Mouse (Mus musculus) heart, adult 2 months (tissue): ENCODE measurements around the gene Liph.

Experiments used
- CTCF ChIP-seq: fragments of 200-600 bp; IDR thresholded peaks from 2 replicates; pipeline ENCODE4 v1.8.1; 2022; ENCODE audit warnings: antibody characterized with exemption, mild to moderate bottlenecking, moderate library complexity
- POLR2A ChIP-seq: fragments of 200-500 bp; IDR thresholded peaks from 2 replicates; pipeline ENCODE4 v1.6.1; 2011; ENCODE audit warnings: mild to moderate bottlenecking, low read depth, low read length, control low read depth; ENCODE audit not compliant: insufficient read depth

GRCm38 (mm10) chr16:22001172-22001571, 5.7 kb upstream of the Liph start:
- TF ChIP-seq CTCF (no peak), POLR2A (no peak)
